Mouse (Mus musculus) midbrain, embryonic 13.5 days (tissue): Measurements from ENCODE around the gene Vmn1r53. TPM values are rescaled to one million over a fixed set of nuclear protein-coding genes. Genes with fewer than 3 reads are reported as not detected.
"Not testable (repeated sequence)": the region's sequence is repeated elsewhere in the genome, so short reads cannot be mapped to it uniquely, and the experiment has no call there.

Experiments used
- ATAC-seq: fragments of 200-750 bp; cut with Nextera tagmentation; 2 replicates; pipeline ENCODE4 v1.8.0; 2017; ENCODE audit warnings: mild to moderate bottlenecking, moderate TSS enrichment, moderate library complexity
- H3K27ac ChIP-seq: fragments of 300-500 bp; sonication (generic); 2 replicates; pipeline ENCODE4 v1.5.1; 2015; ENCODE audit warnings: inconsistent platforms, mild to moderate bottlenecking, moderate library complexity
- H3K27me3 ChIP-seq: fragments of 300-500 bp; sonication (generic); 2 replicates; pipeline ENCODE4 v1.6.1; 2015; ENCODE audit warnings: mild to moderate bottlenecking, inconsistent platforms
- H3K36me3 ChIP-seq: fragments of 300-500 bp; sonication (generic); 2 replicates; pipeline ENCODE4 v1.6.1; 2015; ENCODE audit warnings: mild to moderate bottlenecking, inconsistent platforms
- H3K4me1 ChIP-seq: fragments of 300-500 bp; sonication (generic); replicated peaks from 2 replicates; pipeline ENCODE4 v1.6.1; 2015; ENCODE audit warnings: inconsistent platforms
- H3K4me2 ChIP-seq: fragments of 300-500 bp; sonication (generic); replicated peaks from 2 replicates; pipeline ENCODE4 v1.6.1; 2015; ENCODE audit warnings: moderate library complexity, mild to moderate bottlenecking, inconsistent platforms
- H3K4me3 ChIP-seq: fragments of 300-500 bp; sonication (generic); replicated peaks from 2 replicates; pipeline ENCODE4 v1.5.1; 2015; ENCODE audit warnings: mild to moderate bottlenecking, inconsistent platforms
- H3K9ac ChIP-seq: fragments of 300-500 bp; sonication (generic); replicated peaks from 2 replicates; pipeline ENCODE4 v1.6.1; 2015; ENCODE audit warnings: mild to moderate bottlenecking, inconsistent platforms
- H3K9me3 ChIP-seq: fragments of 300-500 bp; sonication (generic); 2 replicates; pipeline ENCODE4 v1.6.1; 2016; ENCODE audit warnings: mild to moderate bottlenecking, inconsistent platforms
- WGBS: fragments of 180-500 bp; shearing (Covaris S2); methylation state at CpG from one replicate; pipeline ENCODE4 v1.1.7; 2015; 5-methylcytosine and 5-hydroxymethylcytosine counted together
- polyA plus RNA-seq: library from polyadenylated mRNA; unstranded; fragments of >200 nt; fragmentation: Nextera tagmentation; extraction: Ambion mirVana; gene quantifications from 2 replicates; pipeline ENCODE4 v1.2.1, GENCODE M21; 2015

The Vmn1r53 gene
- not detected in 2 replicates for polyA plus RNA-seq

DNA sequence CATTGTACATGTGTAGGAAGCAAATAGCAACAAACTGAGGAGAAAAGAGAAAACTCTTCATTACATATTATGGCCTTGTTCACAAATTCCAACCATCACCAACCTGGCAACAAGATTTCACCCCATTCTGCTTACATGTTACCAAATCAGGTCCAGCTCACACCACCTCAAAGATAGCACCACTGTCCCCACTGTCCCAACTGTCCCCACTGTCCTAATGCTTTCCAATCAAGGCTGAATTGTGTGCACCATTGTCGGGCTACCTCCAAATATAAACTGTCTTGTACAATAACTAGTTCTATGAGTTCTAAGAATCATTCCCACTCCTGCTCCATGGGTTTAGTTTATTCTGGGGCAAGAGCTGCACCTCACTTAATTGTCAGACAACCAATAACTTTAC is at the start of gene Vmn1r53:
Gene Vmn1r53 (minus strand): TSS at position 101 of the 400 bp plus-strand sequence.
- WGBS: 86% methylated on average over 1 of the region's 1 CpGs
- no peaks in the 10 kb centered on the region for H3K27me3 ChIP-seq
- H3K4me3 ChIP-seq: no peak within 1 kb of the TSS
- no peak within 1 kb of the TSS for H3K9ac ChIP-seq
- no peak for ATAC-seq
- H3K4me1 ChIP-seq: no peaks in the 10 kb centered on the region
- H3K9me3 ChIP-seq: peaks cover 10% of the 10 kb centered on the region; the same call in 1 of the 2 replicates
- H3K4me2 ChIP-seq: no peak within 1 kb of the TSS
- no peak within 1 kb of the TSS for H3K27ac ChIP-seq
- no peaks in the 10 kb centered on the region for H3K36me3 ChIP-seq

DNA sequence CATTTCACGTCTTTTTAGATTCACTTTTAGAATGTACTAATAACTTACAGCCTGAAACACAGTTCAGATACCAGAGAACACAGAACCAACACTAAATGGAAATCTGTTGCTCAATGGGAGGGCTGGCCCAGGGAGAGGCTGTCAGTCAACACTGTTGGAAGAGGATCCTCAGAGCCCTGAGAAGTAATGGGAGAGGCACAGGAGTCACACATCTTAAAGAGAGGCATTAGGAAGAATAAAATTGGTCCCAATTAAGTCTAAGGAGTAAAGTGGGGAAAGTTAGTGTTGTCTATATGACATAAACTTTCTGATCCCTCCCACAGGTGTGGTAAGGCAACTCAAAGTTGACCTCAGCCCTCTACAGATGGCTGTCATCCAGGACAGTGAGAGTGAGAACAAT is 21.8 kb upstream of the Vmn1r53 start, which contains the start of gene Vmn1r54:
Gene Vmn1r54 (plus strand): TSS at position 301 of the 400 bp plus-strand sequence.
- H3K36me3 ChIP-seq: no peaks in the 10 kb centered on the region
- no peak within 1 kb of the TSS for H3K4me3 ChIP-seq
- no peaks in the 10 kb centered on the region for H3K9me3 ChIP-seq
- no peaks in the 10 kb centered on the region for H3K27me3 ChIP-seq
- H3K4me1 ChIP-seq: no peaks in the 10 kb centered on the region
- ATAC-seq: no peak
- no peak within 1 kb of the TSS for H3K9ac ChIP-seq
- no peak within 1 kb of the TSS for H3K4me2 ChIP-seq
- 79% methylated on average over 1 of the region's 1 CpGs for WGBS
- H3K27ac ChIP-seq: no peak within 1 kb of the TSS

DNA sequence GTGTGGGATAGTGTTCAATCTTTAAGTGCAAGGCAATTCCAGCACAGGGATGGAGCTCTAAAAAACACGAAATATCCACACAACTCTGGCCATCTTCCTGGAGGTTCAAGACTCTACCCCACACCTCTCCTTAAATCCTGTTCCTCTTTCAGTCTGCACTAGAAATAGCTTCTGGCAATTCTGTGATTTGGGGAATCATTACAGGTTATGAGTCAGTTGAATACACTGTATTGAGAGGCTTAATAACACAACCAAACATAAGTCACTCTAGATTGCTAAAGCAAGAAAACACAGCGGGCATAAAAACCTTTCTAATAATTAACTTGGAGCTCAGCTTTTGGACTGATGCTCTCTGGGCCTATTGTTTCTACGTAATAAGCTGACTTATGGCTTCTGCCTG is 19.8 kb upstream of the Vmn1r53 start:
- no peak overlapping the region for H3K4me3 ChIP-seq
- H3K4me2 ChIP-seq: no peak overlapping the region
- H3K27ac ChIP-seq: no peak overlapping the region
- H3K9ac ChIP-seq: no peak overlapping the region
- no peaks in the 10 kb centered on the region for H3K36me3 ChIP-seq
- no peaks in the 10 kb centered on the region for H3K4me1 ChIP-seq
- 0 out of 2 replicates have a peak, but pooled peaks cover 1% of the 10 kb centered on the region for H3K9me3 ChIP-seq
- no peak for ATAC-seq
- WGBS: 91% methylated on average over 3 of the region's 3 CpGs
- H3K27me3 ChIP-seq: no peaks in the 10 kb centered on the region

DNA sequence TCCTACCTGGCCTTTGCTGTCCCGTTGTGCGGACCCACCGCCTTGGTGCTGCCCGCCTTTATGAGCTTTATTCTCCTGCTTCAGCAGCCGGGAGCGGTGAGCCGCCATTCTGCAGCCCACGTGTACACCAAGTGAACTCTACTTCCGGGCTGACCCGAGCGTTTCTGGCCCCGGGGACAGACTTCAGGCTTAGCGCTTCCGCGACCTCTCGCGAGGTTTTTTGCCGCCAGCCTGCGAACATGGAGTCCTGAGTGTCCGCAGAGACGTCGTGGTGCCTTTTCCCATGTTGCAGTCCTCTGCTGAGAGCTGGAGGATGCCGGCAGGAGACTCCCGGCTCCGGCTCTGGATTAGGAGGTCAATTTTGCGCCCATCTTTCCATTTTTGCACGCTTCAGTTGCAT is 8.4 kb upstream of the Vmn1r53 start:
- H3K36me3 ChIP-seq: no peaks in the 10 kb centered on the region
- 68% methylated on average over 27 of the region's 27 CpGs for WGBS
- H3K4me3 ChIP-seq: no peak overlapping the region
- no peaks in the 10 kb centered on the region for H3K27me3 ChIP-seq
- no peak overlapping the region for H3K4me2 ChIP-seq
- H3K4me1 ChIP-seq: no peaks in the 10 kb centered on the region
- peaks cover 14% of the 10 kb centered on the region; the same call in 1 of the 2 replicates for H3K9me3 ChIP-seq
- no peak overlapping the region for H3K27ac ChIP-seq
- no peak overlapping the region for H3K9ac ChIP-seq
- no peak for ATAC-seq

DNA sequence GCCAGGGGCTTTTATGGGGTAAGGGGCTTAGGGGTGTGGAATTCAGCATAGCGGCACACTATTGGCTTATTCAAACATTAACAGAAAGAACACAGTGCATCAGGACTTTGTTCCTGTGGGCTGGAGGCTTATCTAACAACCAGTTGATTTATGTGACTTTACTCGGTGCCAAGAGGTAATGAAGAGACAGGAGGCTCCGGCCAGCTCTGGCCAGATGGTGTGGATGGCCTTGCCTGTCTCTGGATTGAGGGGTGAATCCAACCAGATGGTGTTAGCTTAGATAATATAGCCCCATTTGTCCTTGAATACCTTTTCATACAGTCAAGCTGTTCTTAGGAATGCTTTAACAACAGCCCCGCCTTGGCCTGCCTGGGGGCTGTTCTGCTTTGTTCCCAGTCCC is 7.9 kb upstream of the Vmn1r53 start:
- H3K9me3 ChIP-seq: peaks cover 14% of the 10 kb centered on the region; the same call in 1 of the 2 replicates
- not testable (repeated sequence) for H3K4me2 ChIP-seq, H3K27me3 ChIP-seq, ATAC-seq, H3K9ac ChIP-seq, H3K36me3 ChIP-seq, H3K27ac ChIP-seq, H3K4me1 ChIP-seq, H3K4me3 ChIP-seq
- WGBS: 90% methylated on average over 4 of the region's 4 CpGs

DNA sequence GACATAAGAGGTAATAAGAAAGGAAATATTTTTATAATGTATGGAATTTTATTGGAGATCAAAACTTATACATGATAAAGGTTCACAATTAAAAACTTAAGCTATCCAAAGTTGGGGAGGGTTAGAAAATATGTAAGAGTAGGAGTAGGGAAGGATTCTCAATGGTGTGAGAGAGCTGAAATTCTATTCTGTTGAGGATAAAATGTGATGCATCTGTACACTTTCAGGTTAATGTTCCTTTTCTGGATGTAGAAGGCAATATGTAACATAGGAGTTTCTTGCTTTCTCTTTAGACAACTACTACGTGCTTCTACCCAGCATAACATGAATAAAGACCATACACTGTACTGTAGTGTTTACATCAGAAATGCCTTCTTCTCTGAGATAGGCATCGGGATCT is 21.7 kb downstream of the Vmn1r53 start, which contains the start of gene V1ra8:
Gene V1ra8 (plus strand): TSS at position 301 of the 400 bp plus-strand sequence.
- not testable (repeated sequence) for H3K36me3 ChIP-seq, H3K4me3 ChIP-seq, H3K4me1 ChIP-seq, ATAC-seq, H3K9me3 ChIP-seq, H3K4me2 ChIP-seq, H3K27ac ChIP-seq, H3K9ac ChIP-seq, H3K27me3 ChIP-seq
- 93% methylated on average over 1 of the region's 2 CpGs for WGBS

DNA sequence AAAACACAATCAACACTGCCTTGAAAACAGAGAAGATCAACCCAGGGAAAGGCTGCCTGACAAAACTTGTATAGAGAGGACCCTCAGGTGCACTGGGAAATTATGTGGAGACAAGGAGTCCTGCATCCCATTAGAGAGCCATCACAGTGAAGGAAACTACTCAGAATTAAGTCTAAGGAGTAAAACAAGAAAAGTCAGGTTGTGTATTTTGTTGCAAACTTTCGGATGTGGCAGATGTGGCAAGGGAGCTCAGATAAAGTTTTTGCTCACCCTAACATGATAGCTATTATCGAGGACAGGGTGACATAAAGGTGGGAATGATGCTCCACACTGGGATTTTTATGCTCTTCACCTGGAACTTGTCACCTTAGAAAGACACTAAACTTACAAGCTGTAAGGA is 49.7 kb downstream of the Vmn1r53 start, which contains the start of gene Vmn1r52:
Gene Vmn1r52 (plus strand): TSS at position 301 of the 400 bp plus-strand sequence.
- 70% methylated on average over 2 of the region's 2 CpGs for WGBS
- Histone ChIP-seq H3K4me2 (no peak within 1 kb of the TSS), H3K9me3 (no peaks in the 10 kb centered on the region)

More for the DNA sequence above, 49.7 kb downstream of the Vmn1r53 start, which contains the start of gene Vmn1r52:
- Histone ChIP-seq H3K4me3 (no peak within 1 kb of the TSS), H3K36me3 (no peaks in the 10 kb centered on the region), H3K4me1 (no peaks in the 10 kb centered on the region), H3K27me3 (no peaks in the 10 kb centered on the region), H3K9ac (no peak within 1 kb of the TSS), H3K27ac (no peak within 1 kb of the TSS)
- ATAC-seq: no peak

Other genes starting within 250 kb of the Vmn1r53 start
- gene Vmn1r47, start 208.3 kb downstream of the Vmn1r53 start, polyA plus RNA-seq: not detected in 2 replicates
- not detected in 2 replicates for gene Vmn1r48, start 187.6 kb downstream of the Vmn1r53 start, polyA plus RNA-seq
- not detected in 2 replicates for gene Vmn1r49, start 145.9 kb downstream of the Vmn1r53 start, polyA plus RNA-seq
- gene Vmn1r50, start 123.0 kb downstream of the Vmn1r53 start, polyA plus RNA-seq: not detected in 2 replicates
- not detected in 2 replicates for gene Vmn1r51, start 101.8 kb downstream of the Vmn1r53 start, polyA plus RNA-seq
- gene Vmn1r52, start 49.6 kb downstream of the Vmn1r53 start, polyA plus RNA-seq: not detected in 2 replicates
- gene V1ra8, start 21.6 kb downstream of the Vmn1r53 start, polyA plus RNA-seq: not detected in 2 replicates
- gene Vmn1r54, start 21.9 kb upstream of the Vmn1r53 start, polyA plus RNA-seq: not detected in 2 replicates
- not detected in 2 replicates for gene BC048671, start 76.8 kb upstream of the Vmn1r53 start, polyA plus RNA-seq
- not detected in 2 replicates for gene Chst13, start 100.7 kb upstream of the Vmn1r53 start, polyA plus RNA-seq
- gene Uroc1, start 108.8 kb upstream of the Vmn1r53 start, polyA plus RNA-seq: not detected in 2 replicates
- 11.0 TPM in 2 replicates for gene Zxdc, start 145.1 kb upstream of the Vmn1r53 start, polyA plus RNA-seq
- gene Cfap100, start 204.4 kb upstream of the Vmn1r53 start, polyA plus RNA-seq: 6.7 and 8.4 TPM in 2 replicates
- 8.7 and 9.0 TPM in 2 replicates for gene Klf15, start 238.1 kb upstream of the Vmn1r53 start, polyA plus RNA-seq